Mouse (Mus musculus): ENCODE data around the gene Csad.

DNA sequence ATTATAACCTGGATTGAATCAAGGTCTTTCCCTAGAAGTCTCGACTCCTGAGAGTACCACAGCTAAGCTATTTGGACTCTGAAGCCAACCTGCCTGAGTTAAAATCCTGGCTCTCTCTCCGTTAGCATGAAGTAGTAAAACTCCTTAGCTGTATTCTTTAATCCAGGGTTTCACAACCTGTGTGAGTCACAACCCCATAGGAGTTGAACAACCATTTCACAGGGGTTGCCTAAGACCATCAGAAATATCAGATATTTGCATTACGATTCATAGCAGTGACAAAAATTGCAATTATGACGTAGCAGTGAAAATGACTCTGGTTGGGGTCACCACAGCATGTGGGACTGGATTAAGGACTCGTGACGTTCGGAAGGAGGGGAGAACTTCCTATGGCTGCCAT lies 28.2 kb upstream of the Csad start:
- TF ChIP-seq POLR2A (IDR thresholded peaks at IDR 0.05; ENCODE audit: insufficient read depth, low read depth, low read length) (no peak), CTCF (IDR thresholded peaks at IDR 0.05) (no peak)
